Mouse (Mus musculus) E14TG2a.4 (cell line): ENCODE results near the gene Vat1.
"Not testable (repeated sequence)": the region's sequence is repeated elsewhere in the genome, so short reads cannot be mapped to it uniquely, and the experiment has no call there.

Source experiments
- H3K27me3 ChIP-seq: 2 replicates; pipeline ENCODE4 v1.6.1; 2014; ENCODE audit warnings: low read length, control low read depth; ENCODE audit not compliant: insufficient read depth
- H3K36me3 ChIP-seq: 2 replicates; pipeline ENCODE4 v1.6.1; 2014; ENCODE audit warnings: low read length, control low read depth; ENCODE audit not compliant: insufficient read depth
- H3K4me1 ChIP-seq: replicated peaks from 2 replicates; pipeline ENCODE4 v1.6.1; 2014; ENCODE audit warnings: low read depth, low read length, control low read depth
- H3K4me3 ChIP-seq: replicated peaks from 2 replicates; pipeline ENCODE4 v1.5.1; 2014; ENCODE audit warnings: mild to moderate bottlenecking, low read length
- H3K9me3 ChIP-seq: 2 replicates; pipeline ENCODE4 v1.6.1; 2014; ENCODE audit warnings: low read length, control low read depth
- CTCF ChIP-seq: conservative IDR thresholded peaks from 2 replicates; pipeline ENCODE4 v1.5.1; 2014; ENCODE audit warnings: low read length
- NANOG ChIP-seq: IDR thresholded peaks from 2 replicates; pipeline ENCODE4 v1.6.1; 2014; ENCODE audit warnings: borderline replicate concordance, low read length, mixed read lengths
- POU5F1 ChIP-seq: IDR thresholded peaks from 2 replicates; pipeline ENCODE4 v1.6.1; 2014; ENCODE audit warnings: low read length, borderline replicate concordance

Vat1 gene

DNA sequence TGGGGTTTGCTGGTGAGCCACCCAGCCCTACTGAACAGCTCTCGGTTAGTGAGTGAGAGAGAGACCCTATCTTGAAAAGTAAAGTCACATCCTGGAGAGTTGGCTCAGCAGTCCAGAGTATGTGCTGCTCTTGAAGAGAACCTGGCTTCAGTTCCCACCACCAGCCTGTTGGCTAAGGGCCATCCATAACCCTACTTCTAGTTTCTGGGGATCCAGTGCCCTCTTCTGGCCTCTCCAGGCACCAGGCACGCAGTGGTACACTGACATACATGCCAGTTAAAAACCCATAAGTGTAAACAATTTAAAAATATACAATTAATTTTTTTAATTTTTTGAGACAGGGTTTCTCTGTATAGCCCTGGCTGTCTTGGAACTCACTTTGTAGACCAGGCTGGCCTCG lies 15.6 kb downstream of the Vat1 start:
- H3K9me3 ChIP-seq, result no peaks in the 10 kb centered on the region

GRCm38 (mm10) chr11:101449596-101449995 lies 16.4 kb downstream of the Vat1 start:
- H3K9me3 ChIP-seq, H3K4me3 ChIP-seq, H3K27me3 ChIP-seq: not testable (repeated sequence)
- H3K4me1 ChIP-seq, result peaks cover 67% of the 10 kb centered on the region
- H3K36me3 ChIP-seq, result peaks cover 16% of the 10 kb centered on the region

More for the DNA sequence above, 15.6 kb downstream of the Vat1 start:
- Histone ChIP-seq H3K36me3 (peaks cover 8% of the 10 kb centered on the region), H3K27me3 (no peaks in the 10 kb centered on the region), H3K4me1 (peaks cover 64% of the 10 kb centered on the region), H3K4me3 (no peak overlapping the region)
- TF ChIP-seq CTCF (peak; percentile 33), POU5F1 (no peak)

- H3K4me1 ChIP-seq, result peaks cover 70% of the 10 kb centered on the region
- TF ChIP-seq CTCF (no peak), POU5F1 (no peak), NANOG (no peak)
Observed at GRCm38 (mm10) chr11:101448899-101449298, 17.1 kb downstream of the Vat1 start.

DNA sequence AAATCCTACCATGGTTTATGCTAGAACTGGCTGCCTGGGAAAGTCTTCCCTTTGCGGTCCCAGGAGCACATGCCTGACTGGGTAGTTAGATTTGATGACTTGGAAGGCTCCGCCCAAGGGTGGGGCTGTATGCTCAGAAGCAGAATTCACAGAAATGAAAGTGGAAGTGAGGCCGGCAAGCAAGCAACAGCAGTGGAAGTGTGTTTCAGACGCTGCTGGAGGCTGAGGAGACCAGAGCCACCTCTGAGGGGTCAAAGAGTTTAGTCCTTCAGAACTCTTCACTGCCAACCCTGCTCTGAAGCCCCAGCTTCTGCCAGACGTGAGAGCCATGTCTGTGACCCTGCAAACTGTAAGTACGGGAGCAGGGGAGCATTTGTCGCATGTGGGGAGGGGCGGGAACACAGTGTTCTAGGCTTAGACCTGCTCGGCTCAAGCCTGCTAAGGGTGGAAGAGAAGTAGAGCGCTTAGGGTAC lies 17.7 kb downstream of the Vat1 start, which contains the start of gene Ifi35:
TSS of gene Ifi35 (plus strand) at position 134 of the 473 bp plus-strand sequence.
- no peaks in the 10 kb centered on the region for H3K9me3 ChIP-seq
- peak within 1 kb of the TSS; percentile 57 for H3K4me3 ChIP-seq
- peaks cover 29% of the 10 kb centered on the region for H3K36me3 ChIP-seq
- H3K27me3 ChIP-seq, result no peaks in the 10 kb centered on the region
- peaks cover 76% of the 10 kb centered on the region for H3K4me1 ChIP-seq
- TF ChIP-seq POU5F1 (no peak), CTCF (no peak), NANOG (no peak)

More at GRCm38 (mm10) chr11:101448899-101449298, 17.1 kb downstream of the Vat1 start:
- Histone ChIP-seq H3K4me3 (peak overlapping the region; percentile 57; the same call in 1 of the 2 replicates), H3K9me3 (no peaks in the 10 kb centered on the region), H3K27me3 (no peaks in the 10 kb centered on the region), H3K36me3 (peaks cover 23% of the 10 kb centered on the region)

GRCm38 (mm10) chr11:101447786-101448185 lies 18.2 kb downstream of the Vat1 start:
- Histone ChIP-seq H3K4me1 (peaks cover 76% of the 10 kb centered on the region), H3K36me3 (peaks cover 34% of the 10 kb centered on the region), H3K4me3 (0 out of 2 replicates have a peak overlapping the region, but pooled peaks have one; percentile 57), H3K27me3 (no peaks in the 10 kb centered on the region), H3K9me3 (no peaks in the 10 kb centered on the region)
- no peak for TF ChIP-seq NANOG
- no peak for TF ChIP-seq CTCF
- TF ChIP-seq POU5F1, result no peak

DNA sequence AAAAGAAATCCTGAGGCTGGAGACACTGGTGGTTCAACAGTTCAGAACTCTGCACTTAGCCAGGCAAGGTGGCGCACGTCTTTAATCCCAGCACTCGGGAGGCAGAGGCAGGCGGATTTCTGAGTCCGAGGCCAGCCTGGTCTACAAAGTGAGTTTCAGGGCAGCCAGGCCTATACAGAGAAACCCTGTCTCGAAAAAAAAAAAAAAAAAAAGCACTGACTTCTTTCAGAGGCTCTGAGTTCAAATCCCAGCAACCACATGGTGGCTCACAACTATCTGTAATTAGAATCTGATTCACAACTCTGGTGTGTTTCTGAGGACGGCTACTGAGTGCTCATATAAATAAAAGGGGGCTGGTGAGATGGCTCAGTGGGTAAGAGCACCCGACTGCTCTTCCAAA lies 19.2 kb downstream of the Vat1 start:
- Histone ChIP-seq H3K36me3 (peaks cover 37% of the 10 kb centered on the region), H3K4me1 (peaks cover 68% of the 10 kb centered on the region)
- H3K27me3 ChIP-seq, H3K9me3 ChIP-seq, H3K4me3 ChIP-seq: not testable (repeated sequence)

- no peak for TF ChIP-seq POU5F1
- no peak for TF ChIP-seq NANOG
- no peak for TF ChIP-seq CTCF
- H3K4me1 ChIP-seq, result peaks cover 63% of the 10 kb centered on the region
- H3K27me3 ChIP-seq, result no peaks in the 10 kb centered on the region
- H3K9me3 ChIP-seq, result no peaks in the 10 kb centered on the region
- peaks cover 37% of the 10 kb centered on the region for H3K36me3 ChIP-seq
- no peak overlapping the region for H3K4me3 ChIP-seq
Observed at GRCm38 (mm10) chr11:101446319-101446718, 19.7 kb downstream of the Vat1 start.

DNA sequence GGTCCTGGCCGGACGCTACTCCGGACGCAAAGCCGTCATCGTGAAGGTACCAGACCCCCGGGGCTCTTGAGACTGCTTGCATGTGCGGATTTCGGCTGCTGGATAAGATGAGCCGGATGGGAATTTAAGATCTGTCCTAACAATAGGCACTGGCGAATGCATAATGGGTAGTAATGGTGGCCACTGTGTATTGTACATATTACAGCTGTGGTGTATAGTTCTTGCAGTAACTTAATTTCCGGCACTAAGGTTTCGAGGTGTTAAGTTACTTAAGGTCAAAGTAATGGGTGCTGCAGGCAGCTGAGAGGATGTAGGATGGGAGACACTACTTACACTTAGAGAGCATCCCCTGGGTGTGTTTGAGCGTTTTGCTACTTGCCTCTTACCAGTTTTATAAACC lies 23.3 kb downstream of the Vat1 start:
- no peak for TF ChIP-seq POU5F1
- no peak for TF ChIP-seq NANOG
- no peak for TF ChIP-seq CTCF
- H3K4me3 ChIP-seq, result peak overlapping the region; percentile 99

DNA sequence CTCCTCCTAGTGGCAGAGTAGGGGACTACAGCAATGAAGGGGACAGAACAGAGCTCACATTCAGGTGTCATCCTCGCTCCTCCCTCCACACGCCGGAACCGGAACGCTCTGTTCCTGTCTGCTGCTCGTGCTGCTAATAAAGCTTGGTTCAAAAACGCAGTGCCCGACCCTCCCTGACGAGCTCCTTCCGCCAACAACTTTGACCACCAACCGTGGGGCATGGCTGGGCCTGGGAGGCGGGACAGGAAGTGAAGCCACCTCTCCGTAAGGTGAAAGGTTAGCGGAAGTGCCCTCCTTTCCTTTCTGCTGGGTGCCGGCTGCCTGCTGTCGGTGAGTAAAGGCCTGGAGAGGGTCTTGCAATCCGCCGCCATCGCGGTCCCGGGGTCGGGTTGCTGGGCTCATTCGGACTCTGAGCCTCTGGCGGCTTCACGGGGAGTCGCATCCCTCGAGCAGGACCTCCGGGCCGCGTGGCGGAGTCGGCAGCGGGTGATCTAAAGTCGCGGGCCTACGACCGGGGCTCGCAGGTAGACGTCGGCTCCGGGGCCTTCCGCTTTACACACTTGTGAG lies 23.8 kb downstream of the Vat1 start, which contains the start of gene Rpl27:
TSS of gene Rpl27 (plus strand) at position 172 of the 567 bp plus-strand sequence.
- Histone ChIP-seq H3K4me1 (peaks cover 30% of the 10 kb centered on the region), H3K36me3 (peaks cover 37% of the 10 kb centered on the region), H3K9me3 (no peaks in the 10 kb centered on the region), H3K4me3 (peak within 1 kb of the TSS; percentile 99), H3K27me3 (no peaks in the 10 kb centered on the region)
- TF ChIP-seq NANOG (0 out of 2 replicates have a peak, but pooled peaks have one; percentile 21), CTCF (peak; percentile 66), POU5F1 (no peak)

More for the DNA sequence above, 23.3 kb downstream of the Vat1 start:
- Histone ChIP-seq H3K4me1 (peaks cover 32% of the 10 kb centered on the region), H3K9me3 (no peaks in the 10 kb centered on the region), H3K27me3 (no peaks in the 10 kb centered on the region), H3K36me3 (peaks cover 37% of the 10 kb centered on the region)

GRCm38 (mm10) chr11:101441450-101442126 lies 24.4 kb downstream of the Vat1 start:
- Histone ChIP-seq H3K4me1 (peaks cover 36% of the 10 kb centered on the region), H3K36me3 (peaks cover 37% of the 10 kb centered on the region)
- not testable (repeated sequence) for H3K4me3 ChIP-seq, H3K27me3 ChIP-seq, H3K9me3 ChIP-seq

GRCm38 (mm10) chr11:101438006-101438405 lies 28.0 kb downstream of the Vat1 start:
- peaks cover 33% of the 10 kb centered on the region for H3K36me3 ChIP-seq
- H3K27me3 ChIP-seq, H3K4me3 ChIP-seq, H3K9me3 ChIP-seq: not testable (repeated sequence)
- H3K4me1 ChIP-seq, result peaks cover 34% of the 10 kb centered on the region
